Mouse (Mus musculus) neural tube, embryonic 11.5 days (tissue): ENCODE data around the gene Nme9. TPM values are rescaled to one million over a fixed set of nuclear protein-coding genes. Genes with fewer than 3 reads are reported as not detected.
A peak's percentile ranks its signal among the peaks of the same experiment; 100 is the strongest.

Source experiments
- ATAC-seq: fragments of 200-750 bp; cut with Nextera tagmentation; 2 replicates; pipeline ENCODE4 v1.8.0; 2017; ENCODE audit warnings: moderate number of reproducible peaks, mild to moderate bottlenecking, moderate TSS enrichment, moderate library complexity; ENCODE audit not compliant: insufficient read depth, low FRiP score, low TSS enrichment
- DNase-seq: peaks from one replicate; pipeline ENCODE4 v3.0.0-alpha.2; 2015; ENCODE audit warnings: low spot score
- H3K27ac ChIP-seq: fragments of 300-500 bp; sonication (generic); 2 replicates; pipeline ENCODE4 v1.5.1; 2014; ENCODE audit warnings: low read depth, mild to moderate bottlenecking, low read length
- H3K27me3 ChIP-seq: fragments of 300-500 bp; sonication (generic); 2 replicates; pipeline ENCODE4 v1.6.1; 2014; ENCODE audit warnings: mild to moderate bottlenecking, low read length, mixed read lengths; ENCODE audit not compliant: control insufficient read depth, insufficient read depth
- H3K36me3 ChIP-seq: fragments of 300-500 bp; sonication (generic); 2 replicates; pipeline ENCODE4 v1.6.1; 2014; ENCODE audit warnings: mild to moderate bottlenecking, low read length, moderate library complexity, mixed read lengths; ENCODE audit not compliant: control insufficient read depth, insufficient read depth
- H3K4me1 ChIP-seq: fragments of 300-500 bp; sonication (generic); 2 replicates; pipeline ENCODE4 v1.6.1; 2014; ENCODE audit warnings: low read length, mixed read lengths; ENCODE audit not compliant: control insufficient read depth, insufficient read depth
- H3K4me2 ChIP-seq: fragments of 300-500 bp; sonication (generic); 2 replicates; pipeline ENCODE4 v1.6.1; 2014; ENCODE audit warnings: low read depth, mild to moderate bottlenecking, moderate library complexity
- H3K4me3 ChIP-seq: fragments of 300-500 bp; sonication (generic); 2 replicates; pipeline ENCODE4 v1.5.1; 2014; ENCODE audit warnings: low read depth, low read length
- H3K9ac ChIP-seq: fragments of 300-500 bp; sonication (generic); 2 replicates; pipeline ENCODE4 v1.6.1; 2014; ENCODE audit warnings: mild to moderate bottlenecking, low read length
- H3K9me3 ChIP-seq: fragments of 300-500 bp; sonication (generic); 2 replicates; pipeline ENCODE4 v1.6.1; 2016; ENCODE audit warnings: low read length; ENCODE audit not compliant: control insufficient read depth
- WGBS: fragments of 180-500 bp; shearing (Covaris S2); extraction: QIAGEN DNeasy Blood & Tissue Kit; methylation state at CpG from one replicate; pipeline ENCODE4 v1.1.7; 2014; 5-methylcytosine and 5-hydroxymethylcytosine counted together
- polyA plus RNA-seq: library from polyadenylated mRNA; unstranded; fragments of >200 nt; fragmentation: Nextera tagmentation; extraction: Ambion mirVana; gene quantifications from 2 replicates; pipeline ENCODE4 v1.2.1, GENCODE M21; 2014

Gene Nme9
- polyA plus RNA-seq, 1 experiment from 2014 or later: not detected

- Histone ChIP-seq H3K4me2 (no peak overlapping the region), H3K27ac (no peak overlapping the region), H3K4me3 (no peak overlapping the region), H3K9me3 (no peaks in the 10 kb centered on the region), H3K9ac (no peak overlapping the region), H3K4me1 (peaks cover 4% of the 10 kb centered on the region; the same call in 1 of the 2 replicates), H3K27me3 (no peaks in the 10 kb centered on the region), H3K36me3 (no peaks in the 10 kb centered on the region)
- WGBS: 76% methylated on average over 9 of the region's 9 CpGs
- DNase-seq: no peak
- ATAC-seq: no peak
These were observed 27.3 kb upstream of the Nme9 start for GRCm38 (mm10) chr9:99423692-99424573.

GRCm38 (mm10) chr9:99424574-99424863 lies 26.8 kb upstream of the Nme9 start:
- no peak for DNase-seq
- 70% methylated on average over 4 of the region's 4 CpGs for WGBS
- no peaks in the 10 kb centered on the region for H3K36me3 ChIP-seq
- H3K4me3 ChIP-seq: no peak overlapping the region
- no peak overlapping the region for H3K4me2 ChIP-seq
- H3K4me1 ChIP-seq: peaks cover 4% of the 10 kb centered on the region; the same call in 1 of the 2 replicates
- H3K27ac ChIP-seq: no peak overlapping the region
- ATAC-seq: no peak
- no peaks in the 10 kb centered on the region for H3K27me3 ChIP-seq
- no peak overlapping the region for H3K9ac ChIP-seq
- H3K9me3 ChIP-seq: no peaks in the 10 kb centered on the region

GRCm38 (mm10) chr9:99425262-99425661 lies 26.0 kb upstream of the Nme9 start:
- no peaks in the 10 kb centered on the region for H3K36me3 ChIP-seq
- H3K27ac ChIP-seq: no peak overlapping the region
- H3K4me1 ChIP-seq: peaks cover 4% of the 10 kb centered on the region; the same call in 1 of the 2 replicates
- H3K9ac ChIP-seq: no peak overlapping the region
- no peak overlapping the region for H3K4me3 ChIP-seq
- H3K27me3 ChIP-seq: no peaks in the 10 kb centered on the region
- DNase-seq (peak; percentile 5), ATAC-seq (no peak)
- no peaks in the 10 kb centered on the region for H3K9me3 ChIP-seq
- WGBS: 62% methylated on average over 9 of the region's 9 CpGs
- H3K4me2 ChIP-seq: no peak overlapping the region

GRCm38 (mm10) chr9:99428601-99429331 lies 22.5 kb upstream of the Nme9 start:
- no peak overlapping the region for H3K4me2 ChIP-seq
- no peak overlapping the region for H3K4me3 ChIP-seq
- no peaks in the 10 kb centered on the region for H3K9me3 ChIP-seq
- no peaks in the 10 kb centered on the region for H3K36me3 ChIP-seq
- H3K9ac ChIP-seq: no peak overlapping the region
- no peak for ATAC-seq
- no peak for DNase-seq
- H3K27ac ChIP-seq: no peak overlapping the region
- peaks cover 4% of the 10 kb centered on the region; the same call in 1 of the 2 replicates for H3K4me1 ChIP-seq
- no peaks in the 10 kb centered on the region for H3K27me3 ChIP-seq
- WGBS: 84% methylated on average over 11 of the region's 11 CpGs

- H3K27me3 ChIP-seq: no peaks in the 10 kb centered on the region
- DNase-seq (no peak), ATAC-seq (no peak)
- H3K36me3 ChIP-seq: no peaks in the 10 kb centered on the region
- H3K4me2 ChIP-seq: no peak overlapping the region
- no peak overlapping the region for H3K4me3 ChIP-seq
- H3K27ac ChIP-seq: no peak overlapping the region
- no peak overlapping the region for H3K9ac ChIP-seq
- WGBS: 89% methylated on average over 3 of the region's 3 CpGs
- no peaks in the 10 kb centered on the region for H3K9me3 ChIP-seq
- peaks cover 7% of the 10 kb centered on the region for H3K4me1 ChIP-seq
These were observed 21.4 kb upstream of the Nme9 start for GRCm38 (mm10) chr9:99429845-99430244.

GRCm38 (mm10) chr9:99430806-99431205 lies 20.5 kb upstream of the Nme9 start:
- Histone ChIP-seq H3K4me3 (no peak overlapping the region), H3K27me3 (no peaks in the 10 kb centered on the region), H3K9ac (no peak overlapping the region), H3K36me3 (no peaks in the 10 kb centered on the region), H3K4me1 (peaks cover 7% of the 10 kb centered on the region), H3K4me2 (no peak overlapping the region), H3K9me3 (no peaks in the 10 kb centered on the region), H3K27ac (no peak overlapping the region)
- ATAC-seq: no peak
- no peak for DNase-seq
- WGBS: 92% methylated on average over 6 of the region's 6 CpGs

- Histone ChIP-seq H3K4me3 (no peak overlapping the region), H3K4me2 (no peak overlapping the region), H3K36me3 (no peaks in the 10 kb centered on the region), H3K4me1 (peaks cover 8% of the 10 kb centered on the region), H3K9me3 (no peaks in the 10 kb centered on the region), H3K9ac (no peak overlapping the region), H3K27ac (no peak overlapping the region), H3K27me3 (no peaks in the 10 kb centered on the region)
- 93% methylated on average over 8 of the region's 8 CpGs for WGBS
- ATAC-seq (no peak), DNase-seq (no peak)
These were observed 19.9 kb upstream of the Nme9 start for GRCm38 (mm10) chr9:99431346-99431745.

- Histone ChIP-seq H3K4me3 (no peak overlapping the region), H3K4me2 (no peak overlapping the region), H3K4me1 (peaks cover 8% of the 10 kb centered on the region), H3K27ac (no peak overlapping the region), H3K9me3 (no peaks in the 10 kb centered on the region), H3K27me3 (peaks cover 2% of the 10 kb centered on the region; the same call in 1 of the 2 replicates), H3K36me3 (no peaks in the 10 kb centered on the region), H3K9ac (no peak overlapping the region)
- ATAC-seq (no peak), DNase-seq (no peak)
- 90% methylated on average over 6 of the region's 6 CpGs for WGBS
These were observed 19.3 kb upstream of the Nme9 start for GRCm38 (mm10) chr9:99431963-99432362.

- H3K4me2 ChIP-seq: no peak overlapping the region
- H3K4me1 ChIP-seq: peaks cover 8% of the 10 kb centered on the region
- H3K9me3 ChIP-seq: no peaks in the 10 kb centered on the region
- H3K36me3 ChIP-seq: no peaks in the 10 kb centered on the region
- H3K27ac ChIP-seq: no peak overlapping the region
- H3K4me3 ChIP-seq: no peak overlapping the region
- H3K27me3 ChIP-seq: peaks cover 7% of the 10 kb centered on the region
- H3K9ac ChIP-seq: no peak overlapping the region
- ATAC-seq (no peak), DNase-seq (no peak)
- 93% methylated on average over 4 of the region's 4 CpGs for WGBS
These were observed 18.8 kb upstream of the Nme9 start for GRCm38 (mm10) chr9:99432478-99432877.
